Mouse (Mus musculus) 3T3-L1 (cell line): ENCODE results near the gene Kcnh2.

Source experiments
- DNase-seq: peaks from one replicate; pipeline ENCODE4 v3.0.0-alpha.2; 2015; ENCODE audit warnings: low read depth, low spot score

Gene Kcnh2

GRCm38 (mm10) chr5:24320467-24320813 is 31.0 kb downstream of the Kcnh2 start:
- peak; percentile 33 for DNase-seq

DNA sequence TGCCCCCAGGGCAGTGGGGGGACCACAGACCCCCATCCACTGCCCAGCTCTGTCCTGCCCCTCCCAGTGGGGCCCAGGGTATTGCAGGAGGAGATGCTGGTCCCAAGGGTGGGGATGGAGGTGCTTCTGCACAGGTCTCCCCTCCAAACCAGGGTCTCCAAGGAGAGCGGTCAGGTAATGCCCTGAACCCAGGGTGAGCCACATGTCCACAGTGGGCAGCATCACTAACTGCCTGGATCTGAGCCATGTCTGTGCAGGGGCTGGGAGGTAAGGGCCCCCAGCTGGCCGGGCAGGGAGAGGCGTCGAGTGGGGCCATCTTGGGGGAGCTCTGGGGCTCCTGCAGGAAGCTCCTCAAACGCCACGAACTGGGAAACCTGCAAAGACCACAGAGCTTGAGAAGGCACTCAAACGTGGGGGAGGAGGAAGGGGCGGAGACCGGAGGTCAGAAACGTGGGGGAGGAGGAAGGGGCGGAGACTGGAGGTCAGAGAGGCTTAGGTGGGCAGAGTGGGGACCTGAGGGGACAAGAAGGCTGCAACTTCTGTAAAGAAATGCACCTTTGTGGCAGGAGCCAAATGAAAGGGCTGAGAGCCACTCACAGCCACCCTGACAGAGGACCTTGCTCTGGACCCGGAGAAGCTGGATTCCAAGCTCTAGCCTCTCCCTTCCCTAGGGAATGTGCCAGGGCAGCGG is 31.5 kb downstream of the Kcnh2 start:
- DNase-seq, result peak; percentile 44

DNA sequence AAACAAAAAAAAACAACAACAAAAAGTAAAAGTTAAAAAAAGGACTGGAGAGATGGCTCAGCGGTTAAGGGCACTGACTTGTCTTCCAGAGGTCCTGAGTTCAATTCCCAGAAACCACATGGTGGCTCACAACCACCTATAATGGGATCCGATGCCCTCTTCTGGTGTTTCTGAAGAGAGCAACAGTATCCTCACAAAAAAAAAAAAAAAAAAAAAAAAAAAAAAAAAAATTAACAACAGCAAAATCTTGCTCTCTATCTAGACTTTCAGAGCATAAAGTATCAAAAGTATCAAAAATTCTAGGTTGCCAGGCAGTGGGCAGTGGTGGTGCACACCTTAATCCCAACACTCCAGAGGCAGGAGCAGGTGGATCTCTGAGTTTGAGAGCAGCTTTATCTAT is 42.2 kb downstream of the Kcnh2 start:
- DNase-seq, result no peak

GRCm38 (mm10) chr5:24308621-24309020 is 42.8 kb downstream of the Kcnh2 start:
- DNase-seq, result no peak

DNA sequence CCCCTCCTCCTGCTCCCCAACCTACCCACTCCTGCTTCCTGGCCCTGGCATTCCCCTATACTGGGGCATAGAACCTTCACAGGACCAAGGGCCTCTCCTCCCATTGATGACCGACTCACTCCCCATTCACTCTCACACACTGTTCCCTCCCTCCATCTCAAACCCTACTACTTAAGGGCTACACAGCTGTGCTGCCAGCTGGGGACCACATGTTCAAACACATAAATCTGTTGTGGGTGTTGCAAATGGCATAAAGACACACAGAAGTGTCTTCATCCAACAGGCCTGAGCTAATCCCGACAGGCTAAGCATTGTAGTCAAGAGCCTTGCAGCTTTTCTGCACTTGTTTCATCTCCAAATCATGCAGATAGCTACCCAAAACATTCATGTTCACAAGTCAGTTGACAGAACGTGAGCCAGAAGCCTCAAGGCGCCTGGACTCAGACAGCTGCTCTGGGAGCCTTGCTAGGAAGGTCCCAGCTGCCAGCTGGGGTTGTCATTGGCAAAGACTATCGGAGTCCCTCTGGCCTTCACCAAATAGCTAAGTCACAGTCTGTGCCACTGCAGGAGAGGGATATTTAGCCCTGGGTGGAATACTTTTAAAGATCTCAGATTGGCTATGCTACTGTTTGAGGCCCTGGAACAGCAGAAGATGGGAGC is 44.2 kb downstream of the Kcnh2 start:
- DNase-seq, result no peak

GRCm38 (mm10) chr5:24303199-24303598 is 48.2 kb downstream of the Kcnh2 start:
- peak; percentile 69 for DNase-seq

DNA sequence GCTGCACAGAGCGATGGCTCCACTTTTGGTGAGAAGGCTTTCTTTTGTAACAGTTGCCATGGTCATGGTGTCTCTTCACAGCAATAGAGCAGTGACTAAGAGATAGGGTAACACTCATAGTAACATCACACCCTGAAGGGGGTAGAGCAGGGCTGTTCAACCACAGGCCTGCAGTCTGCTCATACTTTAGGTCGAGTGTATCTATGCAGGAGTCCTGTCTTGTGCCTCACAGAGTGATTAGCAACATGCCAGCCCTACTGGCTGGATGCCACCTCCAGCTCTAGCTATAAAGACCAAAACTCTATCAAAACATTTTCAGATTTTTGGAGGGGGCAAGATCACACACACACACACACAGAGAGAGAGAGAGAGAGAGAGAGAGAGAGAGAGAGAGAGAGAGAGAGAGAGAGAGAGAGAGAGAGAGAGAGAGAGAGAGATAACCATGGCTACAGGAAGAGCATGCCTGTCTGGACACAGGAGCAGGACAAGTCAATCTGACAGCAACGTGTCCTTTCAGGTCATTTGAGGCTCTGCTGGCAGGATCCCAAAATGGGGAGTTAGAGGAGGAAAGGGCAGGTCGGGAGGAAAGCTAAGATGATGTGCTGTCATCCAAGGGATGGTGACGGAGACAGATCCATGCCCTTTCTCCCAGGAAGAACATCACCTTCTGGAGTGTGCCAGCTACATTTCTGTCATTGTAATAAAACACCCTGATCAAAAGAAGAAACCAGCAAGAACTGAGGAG is 51.4 kb downstream of the Kcnh2 start:
- DNase-seq, result peak; percentile 69

DNA sequence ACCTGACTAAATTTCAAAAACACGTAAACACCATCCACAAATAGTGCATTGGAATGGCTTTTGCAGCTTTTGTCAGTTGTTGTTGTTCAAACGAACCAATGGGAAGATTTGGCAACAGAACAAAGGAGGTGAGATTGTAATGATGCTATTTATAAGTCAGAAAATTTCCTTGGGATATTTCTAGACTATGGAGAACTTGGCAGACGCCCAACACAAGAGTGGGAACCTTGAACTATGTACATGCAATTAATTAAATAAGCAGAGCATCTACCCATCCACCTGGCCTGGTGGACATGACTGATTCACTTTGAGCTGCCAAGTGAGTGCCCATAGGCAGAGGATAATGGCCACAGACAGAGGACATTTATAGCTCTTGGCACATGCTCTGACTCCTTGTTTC is 59.5 kb downstream of the Kcnh2 start:
- DNase-seq, result no peak

- peak; percentile 40 for DNase-seq
Observed at GRCm38 (mm10) chr5:24286221-24286970, 65.0 kb downstream of the Kcnh2 start.

DNA sequence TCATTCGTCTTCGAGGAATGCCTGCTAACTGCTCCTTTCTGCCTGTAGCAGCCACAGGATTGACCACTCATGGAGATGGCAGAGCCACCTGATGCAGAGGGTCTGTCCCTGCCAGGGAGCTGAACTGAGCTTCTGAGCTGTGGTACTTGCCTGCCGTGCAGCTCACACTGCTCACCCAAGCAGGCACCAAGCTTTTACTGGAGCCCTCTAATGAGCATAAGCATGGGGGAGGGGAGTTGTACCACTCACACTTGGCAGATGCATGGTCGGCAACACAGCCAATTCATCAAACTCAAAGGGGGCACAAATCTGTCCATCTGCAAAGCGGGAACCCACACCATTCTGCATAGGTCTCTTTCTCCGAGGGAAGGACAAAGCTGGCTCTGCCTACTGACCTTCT is 67.3 kb downstream of the Kcnh2 start:
- peak; percentile 45 for DNase-seq

DNA sequence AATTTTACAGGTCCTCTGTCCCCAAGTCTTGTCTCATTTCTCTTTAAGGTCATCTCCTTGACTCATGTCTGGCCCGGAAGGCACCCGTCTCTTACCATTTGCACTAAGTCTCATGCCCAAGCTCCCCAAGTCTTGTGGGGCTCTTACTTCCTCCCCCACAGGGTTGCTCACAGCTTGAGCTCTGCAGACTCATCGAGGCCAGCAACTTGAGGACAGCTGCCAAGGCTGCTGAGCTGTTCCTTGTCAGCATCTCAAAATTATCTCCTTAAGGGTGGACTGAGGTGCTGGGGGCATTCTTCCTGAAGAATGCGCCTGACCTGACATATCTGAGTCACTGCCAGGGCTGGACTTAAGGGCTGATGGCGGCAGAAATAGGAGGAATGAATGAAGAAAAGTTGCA is 68.2 kb downstream of the Kcnh2 start:
- peak; percentile 89 for DNase-seq

- DNase-seq, result no peak
Observed at GRCm38 (mm10) chr5:24280523-24280922, 70.9 kb downstream of the Kcnh2 start.

DNA sequence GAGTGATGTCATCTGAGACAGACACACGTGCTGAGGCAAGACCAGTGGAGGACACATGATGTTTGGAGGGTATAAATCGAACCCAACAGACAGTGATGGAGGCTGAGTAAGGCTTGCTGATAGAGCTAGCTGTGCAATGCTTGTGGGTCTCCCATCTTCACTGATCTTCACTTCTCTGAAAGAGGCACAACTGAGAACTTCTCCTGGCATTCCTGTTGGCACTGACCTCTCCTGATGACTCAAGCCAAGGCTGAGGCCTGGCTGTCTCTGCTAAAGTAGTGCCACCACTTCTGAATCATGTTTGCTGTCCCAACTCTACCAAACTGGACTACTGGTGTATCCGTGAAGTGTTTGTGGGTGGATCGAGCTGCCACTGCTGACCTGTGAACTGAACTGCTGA is 71.9 kb downstream of the Kcnh2 start:
- DNase-seq, result no peak

DNA sequence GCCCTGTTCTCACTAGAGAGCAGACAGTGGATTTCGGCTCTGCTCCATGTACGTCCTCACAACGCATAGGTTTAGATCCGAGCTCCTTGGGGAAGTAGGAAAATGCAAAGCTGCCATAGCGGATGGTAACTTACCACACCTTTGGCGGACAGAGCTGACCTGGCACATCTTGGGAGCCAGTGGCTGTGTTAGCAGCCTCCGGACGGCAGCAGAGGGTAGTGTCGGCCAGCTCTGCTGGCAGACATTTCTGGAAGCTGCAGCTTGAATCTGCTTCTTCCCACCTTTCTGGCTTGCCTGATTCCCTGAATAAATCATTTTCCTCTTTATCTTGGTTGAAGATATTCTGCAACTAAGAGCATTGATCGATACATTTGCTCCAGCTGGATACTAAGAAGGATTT is 73.2 kb downstream of the Kcnh2 start:
- no peak for DNase-seq

DNA sequence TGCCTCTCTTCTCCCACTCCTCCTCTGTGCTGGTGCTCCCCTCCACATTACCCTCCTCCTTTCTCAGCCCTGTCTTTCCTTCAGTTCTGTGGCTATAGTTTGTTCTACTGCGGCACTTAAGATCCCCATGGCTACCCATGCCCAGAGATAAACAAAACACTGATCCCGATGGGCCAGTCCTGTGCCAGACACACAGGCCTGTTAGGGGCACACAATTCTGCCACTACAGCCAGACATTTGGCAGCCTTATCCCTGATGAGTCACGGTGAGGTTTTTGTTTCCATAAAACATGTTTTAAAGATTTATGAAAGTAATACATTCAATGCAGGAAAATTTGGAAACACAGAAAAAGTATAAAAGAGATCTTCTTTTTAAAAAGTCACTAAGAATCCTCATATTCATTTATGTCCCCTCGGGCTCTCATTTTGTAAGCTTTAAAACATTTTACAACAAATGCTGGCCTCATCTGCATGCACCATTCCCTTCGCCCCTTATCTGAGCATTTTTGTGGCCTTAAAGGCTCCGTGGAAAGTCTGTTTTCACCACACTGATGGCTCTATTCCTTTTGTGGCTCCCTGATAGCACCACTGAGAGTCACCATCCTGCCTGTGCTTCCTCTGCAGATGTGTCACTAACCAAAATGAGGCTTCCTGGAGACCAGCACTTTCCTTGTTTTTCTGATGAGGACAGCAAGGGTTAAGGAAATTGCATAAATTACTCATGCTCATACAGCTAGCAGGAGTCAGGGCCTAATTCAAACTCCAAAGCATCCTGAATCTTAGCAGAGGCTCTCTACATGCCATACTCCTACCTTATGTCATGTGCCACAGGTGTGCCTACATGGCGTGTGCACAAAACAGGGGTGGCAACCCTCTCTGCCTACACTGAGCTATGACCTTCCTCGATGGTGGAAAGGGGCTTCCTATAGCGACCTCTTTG is 77.5 kb downstream of the Kcnh2 start:
- peak; percentile 91 for DNase-seq

GRCm38 (mm10) chr5:24270941-24271340 is 80.5 kb downstream of the Kcnh2 start:
- no peak for DNase-seq
